Mouse (Mus musculus): Measurements from ENCODE around the gene 1700028P14Rik.

GRCm38 (mm10) chr19:23668142-23668655, 15.6 kb upstream of the 1700028P14Rik start:
- no peak for TF ChIP-seq CTCF (IDR thresholded peaks at IDR 0.05; ENCODE audit: insufficient read depth, low read length)
- TF ChIP-seq POLR2A (IDR thresholded peaks at IDR 0.05; ENCODE audit: borderline replicate concordance, extremely low read depth, low read depth, low read length): no peak

All from lung, adult 2 months (tissue).